Mouse (Mus musculus): ENCODE results near the gene Pcgf5.

DNA sequence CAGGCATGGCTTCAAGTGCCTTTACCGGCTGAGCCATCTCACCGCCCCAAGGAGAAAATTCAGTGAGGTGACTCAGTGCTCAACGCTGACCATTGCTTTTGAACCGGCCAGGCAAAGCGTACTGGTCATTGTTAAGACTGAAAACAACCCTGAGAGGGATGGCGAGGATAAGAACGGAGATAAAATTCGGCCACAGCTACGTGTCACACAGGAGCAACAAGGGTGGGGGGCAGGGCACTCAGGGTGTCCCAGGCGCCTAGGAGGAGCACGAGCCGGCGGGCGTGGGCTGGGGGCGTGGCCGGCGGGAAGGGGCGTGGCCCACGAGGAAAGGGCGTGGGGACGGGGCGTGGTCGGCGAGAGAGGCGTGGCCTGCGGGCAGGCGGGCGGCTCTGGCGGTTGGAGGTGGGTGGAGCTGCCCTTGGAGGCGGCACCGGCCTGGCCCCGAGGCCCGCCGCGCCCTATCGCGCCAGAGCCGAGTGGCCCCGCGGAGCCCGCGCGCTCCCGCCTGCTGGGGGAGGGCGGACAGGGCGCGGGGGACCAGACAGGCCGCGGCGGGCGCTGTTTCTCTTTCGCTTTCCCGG, 61.3 kb downstream of the Pcgf5 start:
- TF ChIP-seq USF1 (IDR thresholded peaks at IDR 0.05; ENCODE audit: low read depth) (no peak), CTCF (IDR thresholded peaks at IDR 0.05; ENCODE audit: control insufficient read depth, insufficient read depth, insufficient read length) (no peak), FOSL1 (IDR thresholded peaks at IDR 0.05; ENCODE audit: insufficient read depth, low read length, poor library complexity, severe bottlenecking) (no peak), MYOG (IDR thresholded peaks at IDR 0.05; ENCODE audit: control insufficient read depth, extremely low read depth, insufficient read length) (no peak)

Data from C2C12 (cell line).